Mouse (Mus musculus): ENCODE data around the gene Mfng. TPM values are rescaled to one million over a fixed set of nuclear protein-coding genes. Genes with fewer than 3 reads are reported as not detected.
A peak's percentile ranks its signal among the peaks of the same experiment; 100 is the strongest.

Mfng gene
- polyA plus RNA-seq, 1 experiment = 4.4 TPM

- TF ChIP-seq CTCF (IDR thresholded peaks at IDR 0.05; ENCODE audit: low read depth, low read length) (no peak), POLR2A (IDR thresholded peaks at IDR 0.05; ENCODE audit: insufficient read depth, low read length) (no peak), EP300 (IDR thresholded peaks at IDR 0.05; ENCODE audit: insufficient read depth, low read depth, low read length) (no peak)
- Histone ChIP-seq H3K27me3 (ENCODE audit: control insufficient read depth, insufficient read depth, low read length, poor library complexity, severe bottlenecking) (no peaks in the 10 kb centered on the region), H3K9ac (ENCODE audit: low read depth, poor library complexity, severe bottlenecking) (no peak overlapping the region)
Measured at GRCm38 (mm10) chr15:78808980-78809379, 35.7 kb upstream of the Mfng start.

GRCm38 (mm10) chr15:78807141-78807540 lies 33.9 kb upstream of the Mfng start:
- H3K4me1 ChIP-seq (ENCODE audit: control insufficient read depth, insufficient read depth, low read length) = peaks cover 25% of the 10 kb centered on the region
- no peaks in the 10 kb centered on the region for H3K9me3 ChIP-seq (replicated peaks; ENCODE audit: control insufficient read depth, insufficient read depth, low read length, poor library complexity, severe bottlenecking)
- peak overlapping the region; percentile 37 for H3K27ac ChIP-seq (ENCODE audit: insufficient read depth, low read length)
- no peak overlapping the region for H3K4me3 ChIP-seq (ENCODE audit: low read depth, low read length)
- TF ChIP-seq CTCF (IDR thresholded peaks at IDR 0.05; ENCODE audit: low read depth, low read length) = no peak
- peak; percentile 47; the same call in 1 of the 2 replicates for TF ChIP-seq EP300 (IDR thresholded peaks at IDR 0.05; ENCODE audit: insufficient read depth, low read depth, low read length)
- H3K27me3 ChIP-seq (ENCODE audit: control insufficient read depth, insufficient read depth, low read length, poor library complexity, severe bottlenecking) = no peaks in the 10 kb centered on the region
- H3K9ac ChIP-seq (ENCODE audit: low read depth, poor library complexity, severe bottlenecking) = no peak overlapping the region
- H3K36me3 ChIP-seq (ENCODE audit: control insufficient read depth, insufficient read depth, low read length, poor library complexity, severe bottlenecking) = no peaks in the 10 kb centered on the region

More at GRCm38 (mm10) chr15:78808980-78809379, 35.7 kb upstream of the Mfng start:
- no peaks in the 10 kb centered on the region for H3K9me3 ChIP-seq (replicated peaks; ENCODE audit: control insufficient read depth, insufficient read depth, low read length, poor library complexity, severe bottlenecking)
- H3K4me3 ChIP-seq (ENCODE audit: low read depth, low read length) = no peak overlapping the region
- no peaks in the 10 kb centered on the region for H3K36me3 ChIP-seq (ENCODE audit: control insufficient read depth, insufficient read depth, low read length, poor library complexity, severe bottlenecking)
- no peak overlapping the region for H3K27ac ChIP-seq (ENCODE audit: insufficient read depth, low read length)
- H3K4me1 ChIP-seq (ENCODE audit: control insufficient read depth, insufficient read depth, low read length) = peaks cover 20% of the 10 kb centered on the region

GRCm38 (mm10) chr15:78806614-78807013 lies 33.3 kb upstream of the Mfng start:
- no peak overlapping the region for H3K4me3 ChIP-seq (ENCODE audit: low read depth, low read length)
- peak; percentile 72; the same call in 1 of the 2 replicates for TF ChIP-seq EP300 (IDR thresholded peaks at IDR 0.05; ENCODE audit: insufficient read depth, low read depth, low read length)
- TF ChIP-seq CTCF (IDR thresholded peaks at IDR 0.05; ENCODE audit: low read depth, low read length) = no peak
- no peak overlapping the region for H3K9ac ChIP-seq (ENCODE audit: low read depth, poor library complexity, severe bottlenecking)
- no peaks in the 10 kb centered on the region for H3K9me3 ChIP-seq (replicated peaks; ENCODE audit: control insufficient read depth, insufficient read depth, low read length, poor library complexity, severe bottlenecking)
- no peaks in the 10 kb centered on the region for H3K36me3 ChIP-seq (ENCODE audit: control insufficient read depth, insufficient read depth, low read length, poor library complexity, severe bottlenecking)
- H3K27ac ChIP-seq (ENCODE audit: insufficient read depth, low read length) = peak overlapping the region; percentile 71; the same call in 1 of the 2 replicates
- no peaks in the 10 kb centered on the region for H3K27me3 ChIP-seq (ENCODE audit: control insufficient read depth, insufficient read depth, low read length, poor library complexity, severe bottlenecking)
- peaks cover 25% of the 10 kb centered on the region for H3K4me1 ChIP-seq (ENCODE audit: control insufficient read depth, insufficient read depth, low read length)

GRCm38 (mm10) chr15:78805351-78805750 lies 32.1 kb upstream of the Mfng start:
- Histone ChIP-seq H3K9ac (ENCODE audit: low read depth, poor library complexity, severe bottlenecking) (no peak overlapping the region), H3K27ac (ENCODE audit: insufficient read depth, low read length) (peak overlapping the region; percentile 47; the same call in 1 of the 2 replicates), H3K4me1 (ENCODE audit: control insufficient read depth, insufficient read depth, low read length) (peaks cover 25% of the 10 kb centered on the region), H3K4me3 (ENCODE audit: low read depth, low read length) (no peak overlapping the region), H3K27me3 (ENCODE audit: control insufficient read depth, insufficient read depth, low read length, poor library complexity, severe bottlenecking) (no peaks in the 10 kb centered on the region), H3K9me3 (replicated peaks; ENCODE audit: control insufficient read depth, insufficient read depth, low read length, poor library complexity, severe bottlenecking) (no peaks in the 10 kb centered on the region), H3K36me3 (ENCODE audit: control insufficient read depth, insufficient read depth, low read length, poor library complexity, severe bottlenecking) (no peaks in the 10 kb centered on the region)
- no peak for TF ChIP-seq POLR2A (IDR thresholded peaks at IDR 0.05; ENCODE audit: insufficient read depth, low read length)
- no peak for TF ChIP-seq CTCF (IDR thresholded peaks at IDR 0.05; ENCODE audit: low read depth, low read length)

- H3K27me3 ChIP-seq (ENCODE audit: control insufficient read depth, insufficient read depth, low read length, poor library complexity, severe bottlenecking) = no peaks in the 10 kb centered on the region
- no peaks in the 10 kb centered on the region for H3K36me3 ChIP-seq (ENCODE audit: control insufficient read depth, insufficient read depth, low read length, poor library complexity, severe bottlenecking)
- H3K9ac ChIP-seq (ENCODE audit: low read depth, poor library complexity, severe bottlenecking) = no peak overlapping the region
- H3K4me3 ChIP-seq (ENCODE audit: low read depth, low read length) = no peak overlapping the region
- TF ChIP-seq CTCF (IDR thresholded peaks at IDR 0.05; ENCODE audit: low read depth, low read length) (no peak), POLR2A (IDR thresholded peaks at IDR 0.05; ENCODE audit: insufficient read depth, low read length) (no peak), EP300 (IDR thresholded peaks at IDR 0.05; ENCODE audit: insufficient read depth, low read depth, low read length) (peak; percentile 76; the same call in 1 of the 2 replicates)
- peak overlapping the region; percentile 98 for H3K27ac ChIP-seq (ENCODE audit: insufficient read depth, low read length)
- peaks cover 20% of the 10 kb centered on the region for H3K4me1 ChIP-seq (ENCODE audit: control insufficient read depth, insufficient read depth, low read length)
- no peaks in the 10 kb centered on the region for H3K9me3 ChIP-seq (replicated peaks; ENCODE audit: control insufficient read depth, insufficient read depth, low read length, poor library complexity, severe bottlenecking)
Measured at GRCm38 (mm10) chr15:78804326-78804725, 31.1 kb upstream of the Mfng start.

GRCm38 (mm10) chr15:78803499-78803900 lies 30.2 kb upstream of the Mfng start:
- Histone ChIP-seq H3K4me1 (ENCODE audit: control insufficient read depth, insufficient read depth, low read length) (peaks cover 19% of the 10 kb centered on the region), H3K36me3 (ENCODE audit: control insufficient read depth, insufficient read depth, low read length, poor library complexity, severe bottlenecking) (no peaks in the 10 kb centered on the region), H3K27me3 (ENCODE audit: control insufficient read depth, insufficient read depth, low read length, poor library complexity, severe bottlenecking) (no peaks in the 10 kb centered on the region), H3K9ac (ENCODE audit: low read depth, poor library complexity, severe bottlenecking) (no peak overlapping the region), H3K9me3 (replicated peaks; ENCODE audit: control insufficient read depth, insufficient read depth, low read length, poor library complexity, severe bottlenecking) (no peaks in the 10 kb centered on the region), H3K4me3 (ENCODE audit: low read depth, low read length) (no peak overlapping the region; the same call in none of the 2 replicates), H3K27ac (ENCODE audit: insufficient read depth, low read length) (peak overlapping the region; percentile 98)
- TF ChIP-seq EP300 (IDR thresholded peaks at IDR 0.05; ENCODE audit: insufficient read depth, low read depth, low read length) (no peak), CTCF (IDR thresholded peaks at IDR 0.05; ENCODE audit: low read depth, low read length) (no peak), POLR2A (IDR thresholded peaks at IDR 0.05; ENCODE audit: insufficient read depth, low read length) (no peak)
